Mouse (Mus musculus): ENCODE data around the gene Chmp6.

DNA sequence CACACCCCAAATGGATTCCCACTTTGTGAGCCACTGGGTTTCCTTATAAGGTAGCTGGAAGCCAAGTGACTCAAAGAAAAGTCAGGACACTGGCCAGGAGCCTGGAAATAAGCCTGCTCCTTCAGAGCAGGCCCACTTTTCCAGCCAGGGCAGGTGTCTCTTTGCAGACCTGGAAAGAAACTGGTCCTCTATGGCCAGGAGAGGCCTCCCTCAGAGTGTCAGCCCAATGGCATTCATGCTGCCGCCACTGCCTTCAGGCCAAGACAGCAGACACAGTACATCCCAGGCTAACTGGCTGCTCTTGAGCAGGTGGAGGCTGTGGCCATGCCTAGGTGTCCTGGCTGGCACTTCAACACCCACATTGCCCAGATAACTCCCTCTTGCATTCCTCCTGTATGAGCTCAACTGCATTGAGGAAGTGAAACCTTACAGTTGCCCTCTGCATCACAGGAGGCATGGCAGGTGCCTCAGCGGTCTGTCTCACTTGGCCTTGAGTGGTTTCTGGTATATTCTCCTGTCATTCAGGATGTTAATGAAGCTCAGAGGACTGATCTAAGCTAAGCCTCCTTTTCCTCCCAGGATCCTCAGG is 41.6 kb downstream of the Chmp6 start:
- TF ChIP-seq CTCF (IDR thresholded peaks at IDR 0.05; ENCODE audit: insufficient read depth, low read length) (no peak), POLR2A (IDR thresholded peaks at IDR 0.05; ENCODE audit: borderline replicate concordance, extremely low read depth, low read depth, low read length) (no peak)
